13 mouse cellular contexts compared by ENCODE assay signal in the genomic region with DNA sequence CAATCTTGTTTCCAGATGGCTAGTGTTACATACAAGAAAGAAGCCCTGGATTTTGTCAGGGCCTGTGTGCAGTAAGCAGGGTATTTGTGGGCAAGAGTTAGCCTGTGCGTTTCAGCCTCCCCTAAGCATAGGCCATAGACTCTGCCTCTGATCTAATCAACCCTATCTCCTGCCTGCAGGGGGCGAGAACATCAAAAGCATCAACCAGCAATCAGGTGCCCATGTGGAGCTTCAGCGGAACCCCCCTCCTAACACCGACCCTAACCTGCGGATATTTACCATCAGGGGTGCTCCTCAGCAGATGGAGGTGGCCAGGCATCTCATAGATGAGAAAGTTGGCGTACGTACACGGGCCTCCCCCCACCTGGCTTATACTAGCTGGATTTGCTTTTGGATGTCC. TPM values are rescaled to one million over a fixed set of nuclear protein-coding genes. Genes with fewer than 3 reads are reported as not detected.
DNase-seq lines count a peak whose midpoint lies in the region; ATAC-seq and TF ChIP-seq lines count a peak whose summit lies in the region.
"Had no signal": no experiment of that assay in that cellular context is flagged by ENCODE, and none has a peak within 500 bp of the region (broad histone marks: within the 10 kb centered on the region; RNA-seq: fewer than 3 reads in every experiment).

No protein-coding gene starts in this region.

- H3K27me3 ChIP-seq in heart, adult 2 months (ENCODE audit: control insufficient read depth, insufficient read depth, low read length), result no peaks in the 10 kb centered on the region
- H3K27me3 ChIP-seq in heart, embryonic 11.5 days (ENCODE audit: control insufficient read depth, insufficient read depth, low read length), result no peaks in the 10 kb centered on the region
- peaks cover 42% of the 10 kb centered on the region for H3K27me3 ChIP-seq in midbrain, embryonic 10.5 days (ENCODE audit: low read depth, poor library complexity, severe bottlenecking)
- H3K27me3 ChIP-seq in midbrain, embryonic 13.5 days, result 0 out of 2 replicates have a peak, but pooled peaks cover 4% of the 10 kb centered on the region

- no peak for TF ChIP-seq EP300 in heart, adult 2 months (IDR thresholded peaks at IDR 0.05; ENCODE audit: insufficient read depth, low read depth, low read length)

- no peak overlapping the region for H3K9ac ChIP-seq in heart, adult 2 months (ENCODE audit: low read depth, low read length)
- no peak overlapping the region for H3K9ac ChIP-seq in heart, embryonic 11.5 days (ENCODE audit: low read depth, low read length)
- no peak overlapping the region; the same call in 1 of the 2 replicates for H3K9ac ChIP-seq in midbrain, embryonic 13.5 days (replicated peaks)
- H3K9ac ChIP-seq: neural tube, embryonic 12.5 days had no signal

- no peak for ATAC-seq in heart, embryonic 11.5 days (replicated peaks; ENCODE audit: insufficient number of reproducible peaks, low FRiP score, low TSS enrichment)
- no peak for ATAC-seq in midbrain, embryonic 13.5 days
- ATAC-seq: inflammation-experienced regulatory T-cells, adult 6 months had no signal

- H3K36me3 ChIP-seq in heart, adult 2 months (ENCODE audit: control insufficient read depth, insufficient read depth, low read length), result no peaks in the 10 kb centered on the region
- H3K36me3 ChIP-seq in heart, embryonic 11.5 days (ENCODE audit: control insufficient read depth, insufficient read depth, low read length), result peaks cover 51% of the 10 kb centered on the region
- H3K36me3 ChIP-seq in midbrain, embryonic 10.5 days, result peaks cover 99% of the 10 kb centered on the region
- H3K36me3 ChIP-seq in midbrain, embryonic 13.5 days, result peaks cover 96% of the 10 kb centered on the region

- WGBS in heart, adult 2 months, result 91% methylated on average over 8 of the region's 8 CpGs
- WGBS in heart, embryonic 11.5 days (ENCODE audit: insufficient replicate concordance), result 84% methylated on average over 8 of the region's 8 CpGs
- 81% methylated on average over 8 of the region's 8 CpGs for WGBS in midbrain, embryonic 10.5 days
- WGBS in midbrain, embryonic 13.5 days, result 75% methylated on average over 8 of the region's 8 CpGs

- 0 out of 2 replicates have a peak, but pooled peaks have one; percentile 3 for TF ChIP-seq CTCF in heart, adult 2 months (IDR thresholded peaks at IDR 0.05)

- no peak overlapping the region for H3K4me3 ChIP-seq in heart, adult 2 months
- no peak overlapping the region for H3K4me3 ChIP-seq in heart, embryonic 11.5 days (ENCODE audit: low read depth, low read length)
- no peak overlapping the region for H3K4me3 ChIP-seq in midbrain, embryonic 10.5 days
- no peak overlapping the region for H3K4me3 ChIP-seq in midbrain, embryonic 13.5 days (replicated peaks)
- H3K4me3 ChIP-seq: neural tube, embryonic 12.5 days had no signal

- intact Hi-C loops in heart, adult 2 months (cut with DNase I), result no loop called here
- intact Hi-C loops in left cerebral cortex, postnatal 10 days (cut with DNase I), result no loop called here

- H3K4me1 ChIP-seq in heart, adult 2 months (ENCODE audit: control insufficient read depth, insufficient read depth, low read length), result no peaks in the 10 kb centered on the region
- no peaks in the 10 kb centered on the region for H3K4me1 ChIP-seq in heart, embryonic 11.5 days (ENCODE audit: control insufficient read depth, insufficient read depth, low read length)
- peaks cover 28% of the 10 kb centered on the region for H3K4me1 ChIP-seq in midbrain, embryonic 10.5 days
- peaks cover 22% of the 10 kb centered on the region for H3K4me1 ChIP-seq in midbrain, embryonic 13.5 days (replicated peaks)

- H3K4me2 ChIP-seq in heart, embryonic 11.5 days, result no peak overlapping the region
- H3K4me2 ChIP-seq in midbrain, embryonic 13.5 days (replicated peaks), result no peak overlapping the region
- H3K4me2 ChIP-seq: neural tube, embryonic 12.5 days had no signal

- no peaks in the 10 kb centered on the region for H3K79me2 ChIP-seq in heart, adult 2 months (replicated peaks; ENCODE audit: control insufficient read depth, insufficient read depth, low read length)

- no peak overlapping the region for H3K27ac ChIP-seq in heart, adult 2 months
- no peak overlapping the region for H3K27ac ChIP-seq in heart, embryonic 11.5 days (ENCODE audit: low read depth, low read length)
- 0 out of 2 replicates have a peak overlapping the region, but pooled peaks have one; percentile 43 for H3K27ac ChIP-seq in midbrain, embryonic 10.5 days (replicated peaks)
- no peak overlapping the region for H3K27ac ChIP-seq in midbrain, embryonic 13.5 days
- H3K27ac ChIP-seq: neural tube, embryonic 12.5 days had no signal

- DNase-seq in heart, adult 2 months, result no peak
- no peak for DNase-seq in midbrain, embryonic 10.5 days (ENCODE audit: low spot score)
- peak; percentile 15 for DNase-seq in NIH3T3 (ENCODE audit: low read depth)
- DNase-seq in induced T-regulatory cell, adult 2 months (ENCODE audit: low read depth), result peak; percentile 47
- DNase-seq in left cerebral cortex, postnatal 10 days (ENCODE audit: extremely low spot score in 1 of 2, low spot score in 2 of 2), result no peak
- DNase-seq: gastrocnemius, postnatal 10 days; lung, adult 18-20 months had no signal

- no peak for TF ChIP-seq POLR2A in heart, adult 2 months (IDR thresholded peaks at IDR 0.05; ENCODE audit: insufficient read depth, low read depth, low read length)

- no peaks in the 10 kb centered on the region for H3K9me3 ChIP-seq in heart, embryonic 11.5 days (replicated peaks; ENCODE audit: control insufficient read depth, low read length)
- no peaks in the 10 kb centered on the region for H3K9me3 ChIP-seq in midbrain, embryonic 10.5 days (replicated peaks)
- H3K9me3 ChIP-seq in midbrain, embryonic 13.5 days, result no peaks in the 10 kb centered on the region
- H3K9me3 ChIP-seq: neural tube, embryonic 12.5 days had no signal

RNA-seq across cellular contexts. Expression of a gene that starts 28.4 kb away (rescaled TPM):
- not detected for total RNA-seq in heart, adult 2 months (2021)
- not detected in 2 replicates for polyA plus RNA-seq in heart, adult 2 months (2012; rRNA removed)
- polyA plus RNA-seq in heart, embryonic 11.5 days (2014; fragmentation: Nextera tagmentation; extraction: Ambion mirVana), result 0.08 and 0.09 TPM in 2 replicates
- polyA plus RNA-seq in midbrain, embryonic 10.5 days (2016; fragmentation: Nextera tagmentation; extraction: Ambion mirVana), result 2.0 and 4.3 TPM in 2 replicates
- polyA plus RNA-seq in midbrain, embryonic 13.5 days (2015; fragmentation: Nextera tagmentation; extraction: Ambion mirVana), result 4.0 and 8.5 TPM in 2 replicates
- total RNA-seq in left cerebral cortex, postnatal 10 days (2021), result under 1 TPM; 0.36 to 0.54 TPM
- total RNA-seq: gastrocnemius, postnatal 10 days; megakaryocyte-erythroid progenitor cell, adult 5-6 weeks had no signal
- polyA plus RNA-seq: heart, embryonic 14.5 days; inflammation-experienced regulatory T-cells, adult 6 months had no signal

RNA-seq across cellular contexts. Expression of a gene that starts 38.9 kb away (rescaled TPM):
- 10 to 100 TPM; 12.7 to 13.4 TPM for total RNA-seq in heart, adult 2 months (2021)
- polyA plus RNA-seq in heart, adult 2 months (2012; rRNA removed), result 9.2 and 9.5 TPM in 2 replicates
- 52.9 and 57.5 TPM in 2 replicates for polyA plus RNA-seq in heart, embryonic 11.5 days (2014; fragmentation: Nextera tagmentation; extraction: Ambion mirVana)
- 86.8 and 95.7 TPM in 2 replicates for polyA plus RNA-seq in midbrain, embryonic 10.5 days (2016; fragmentation: Nextera tagmentation; extraction: Ambion mirVana)
- polyA plus RNA-seq in midbrain, embryonic 13.5 days (2015; fragmentation: Nextera tagmentation; extraction: Ambion mirVana), result 61.5 and 65.3 TPM in 2 replicates
- total RNA-seq in left cerebral cortex, postnatal 10 days (2021), result 10 to 100 TPM; 43.0 to 45.6 TPM

RNA-seq across cellular contexts. Expression of a gene that starts 59.1 kb away (rescaled TPM):
- 1 to 10 TPM; 8.7 to 9.0 TPM for total RNA-seq in heart, adult 2 months (2021)
- 5.5 and 13.1 TPM in 2 replicates for polyA plus RNA-seq in heart, adult 2 months (2012; rRNA removed)
- 42.8 and 47.2 TPM in 2 replicates for polyA plus RNA-seq in heart, embryonic 11.5 days (2014; fragmentation: Nextera tagmentation; extraction: Ambion mirVana)
- polyA plus RNA-seq in midbrain, embryonic 10.5 days (2016; fragmentation: Nextera tagmentation; extraction: Ambion mirVana), result 97.4 and 106 TPM in 2 replicates
- 45.7 and 49.1 TPM in 2 replicates for polyA plus RNA-seq in midbrain, embryonic 13.5 days (2015; fragmentation: Nextera tagmentation; extraction: Ambion mirVana)
- 10 to 100 TPM; 24.2 to 26.3 TPM for total RNA-seq in left cerebral cortex, postnatal 10 days (2021)

Comparison
In these comparisons a context has a peak if more than half of its experiments do, and no peak if none do; other contexts are left out.
1. DNase-seq: peak in NIH3T3 (single experiment) and induced T-regulatory cell, adult 2 months (single experiment); none in heart, adult 2 months (0 of 2), midbrain, embryonic 10.5 days (single experiment) and left cerebral cortex, postnatal 10 days (0 of 2).